Mouse (Mus musculus) Patski (cell line): Measurements from ENCODE around the gene Rfx1. TPM values are rescaled to one million over a fixed set of nuclear protein-coding genes. Genes with fewer than 3 reads are reported as not detected.

Source experiments
- ATAC-seq: fragments of 100-300 bp; one replicate; pipeline ENCODE4 v1.8.0; 2021
- CTCF ChIA-PET: fragments of 350-600 bp; sonication (Branson Sonifier 250); formaldehyde crosslinking; loops from one replicate; lab custom pipeline; 2022; ENCODE audit warnings: inconsistent platforms; lab: Charles Lee
- POLR2A ChIA-PET: fragments of 350-600 bp; sonication (Branson Sonifier 250); formaldehyde crosslinking; loops from one replicate; lab custom pipeline; 2022; ENCODE audit warnings: antibody characterized with exemption, inconsistent platforms; lab: Charles Lee
- DNase-seq: peaks from one replicate; pipeline ENCODE4 v3.0.0-alpha.2; 2011; ENCODE audit warnings: low read depth, low spot score
- H3K27me3 ChIP-seq: fragments of 371-371 bp; one replicate; pipeline ENCODE4 v1.5.1; 2021
- CTCF ChIP-seq: fragments of 100-300 bp; IDR thresholded peaks from one replicate; pipeline ENCODE4 v1.5.1; 2021
- in situ Hi-C: fragments of 300-500 bp; cut with MboI; formaldehyde crosslinking; loops from 3 replicates; pipeline ENCODE4 v1.11.1; 2018; ENCODE audit warnings: low pct_unique_long_range_greater_than_20kb, mixed read lengths
- polyA plus RNA-seq: library from polyadenylated mRNA; unstranded; gene quantifications from one replicate; pipeline ENCODE4 v1.2.3, GENCODE M21; 2021

Gene Rfx1
- polyA plus RNA-seq, 1 experiment from 2014 or later = 14.2 TPM

GRCm38 (mm10) chr8:84104221-84104620 is 37.6 kb downstream of the Rfx1 start:
- no peak for DNase-seq
- TF ChIP-seq CTCF = no peak
- in situ Hi-C loops = no loop called here
- POLR2A ChIA-PET = interaction anchor here (1.7 kb wide), 1 partner anchor 35 kb away, joined by 4 read pairs; no protein-coding TSS in a partner anchor
- H3K27me3 ChIP-seq = no peaks in the 10 kb centered on the region
- peak; percentile 29 for ATAC-seq
- CTCF ChIA-PET = interaction anchor here (1.1 kb wide), 1 partner anchor 64 kb away, joined by 3 read pairs; no protein-coding TSS in a partner anchor

DNA sequence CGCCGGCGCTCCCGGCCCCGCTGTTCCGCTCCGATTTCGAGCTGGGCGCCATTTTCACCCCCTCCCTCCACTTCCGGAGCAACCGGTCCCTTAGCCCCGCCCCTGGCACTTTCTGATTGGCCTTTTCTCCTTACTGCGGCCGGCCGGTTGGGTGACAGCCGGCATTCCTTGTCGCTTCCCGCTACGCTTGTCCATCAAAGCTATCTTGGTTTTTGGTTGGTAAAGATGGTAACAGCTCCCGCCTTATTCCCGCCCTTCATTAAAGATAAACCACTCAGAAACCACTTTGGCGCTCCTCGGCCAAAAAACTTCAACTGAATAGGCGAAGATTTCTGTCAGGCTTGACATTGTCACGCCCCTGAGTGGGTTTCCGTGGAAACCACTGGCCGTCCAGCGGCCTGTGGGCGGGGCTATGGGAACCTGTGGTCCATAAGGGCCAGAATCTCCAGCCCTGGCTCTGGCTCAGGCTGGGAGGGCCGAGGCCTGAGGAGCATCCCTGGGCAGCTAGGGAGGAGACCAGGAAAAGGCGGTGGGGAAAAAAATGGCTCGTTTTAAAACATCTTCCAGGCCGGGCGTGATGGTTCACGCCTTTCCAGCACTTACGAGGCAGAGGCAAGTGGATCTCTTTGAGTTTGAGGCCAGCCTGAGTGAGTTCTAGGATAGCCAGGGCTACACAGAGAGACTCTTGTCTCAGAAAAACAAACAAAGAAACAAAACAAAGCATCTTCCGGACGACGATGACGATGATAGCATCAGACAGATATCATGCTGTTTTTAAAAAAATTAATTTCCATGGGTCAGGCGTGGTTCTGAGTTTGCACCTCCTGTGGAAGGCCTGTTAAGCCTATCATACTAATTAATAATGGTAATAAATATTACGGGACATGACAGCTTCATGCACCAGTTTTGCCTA is 38.3 kb downstream of the Rfx1 start, which contains the start of gene Dcaf15:
TSS of gene Dcaf15 (minus strand) at position 72 of the 913 bp plus-strand sequence.
- ChIA-PET CTCF (interaction anchor here (0.7 kb wide), 1 partner anchor 35 kb away, joined by 3 read pairs; no protein-coding TSS in a partner anchor), POLR2A (interaction anchor here (1.7 kb wide), 1 partner anchor 34 kb away, joined by 4 read pairs; no protein-coding TSS in a partner anchor)
- TF ChIP-seq CTCF = no peak
- H3K27me3 ChIP-seq = no peaks in the 10 kb centered on the region
- DNase-seq = peak; percentile 99
- in situ Hi-C loops = no loop called here
- ATAC-seq = peak; percentile 95

DNA sequence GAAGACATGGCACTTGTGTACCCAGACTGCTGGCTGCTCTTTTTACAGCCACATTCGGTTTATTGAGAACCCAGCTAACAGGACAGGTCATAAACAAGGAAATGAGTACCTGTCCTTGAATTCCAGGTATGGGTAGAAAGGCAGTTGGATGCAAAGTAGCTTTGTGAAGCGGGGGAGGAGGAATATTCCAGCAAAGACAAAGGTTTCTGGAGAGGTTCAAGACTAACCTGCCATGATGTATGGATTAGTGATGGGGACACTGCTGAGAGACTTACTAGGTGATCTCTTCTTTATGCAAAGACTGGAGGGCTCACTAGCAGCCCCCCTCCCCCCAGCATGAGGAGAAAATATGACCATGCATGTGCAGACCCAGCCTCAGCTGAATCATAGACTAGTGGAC is 39.0 kb downstream of the Rfx1 start:
- ATAC-seq (no peak), DNase-seq (no peak)
- POLR2A ChIA-PET = no interaction called here
- TF ChIP-seq CTCF = no peak
- H3K27me3 ChIP-seq = no peaks in the 10 kb centered on the region
- in situ Hi-C loops = no loop called here
- CTCF ChIA-PET = no interaction called here

- no peaks in the 10 kb centered on the region for H3K27me3 ChIP-seq
- CTCF ChIA-PET = interaction anchor here (1.4 kb wide), 2 partner anchors 9 to 28 kb away, joined by 3 read pairs; no protein-coding TSS in a partner anchor
- ATAC-seq (no peak), DNase-seq (no peak)
- TF ChIP-seq CTCF = no peak
- POLR2A ChIA-PET = interaction anchor here (0.6 to 0.9 kb wide), 2 partner anchors 10 to 39 kb away, joined by 3 read pairs; no protein-coding TSS in a partner anchor
- in situ Hi-C loops = no loop called here
Measured at GRCm38 (mm10) chr8:84106216-84107040, 39.8 kb downstream of the Rfx1 start.

GRCm38 (mm10) chr8:84115646-84116045 is 49.0 kb downstream of the Rfx1 start:
- no peak for TF ChIP-seq CTCF
- ChIA-PET CTCF (interaction anchor here (0.8 kb wide), 2 partner anchors 9 to 27 kb away, joined by 3 read pairs; no protein-coding TSS in a partner anchor), POLR2A (no interaction called here)
- H3K27me3 ChIP-seq = peaks cover 7% of the 10 kb centered on the region
- ATAC-seq (no peak), DNase-seq (no peak)
- in situ Hi-C loops = no loop called here

- H3K27me3 ChIP-seq = peaks cover 7% of the 10 kb centered on the region
- DNase-seq (no peak), ATAC-seq (no peak)
- ChIA-PET POLR2A (interaction anchor here (1.0 kb wide), 1 partner anchor 9 kb away, joined by 3 read pairs; no protein-coding TSS in a partner anchor), CTCF (no interaction called here)
- TF ChIP-seq CTCF = no peak
- in situ Hi-C loops = no loop called here
Measured at GRCm38 (mm10) chr8:84122151-84122550, 55.5 kb downstream of the Rfx1 start.

DNA sequence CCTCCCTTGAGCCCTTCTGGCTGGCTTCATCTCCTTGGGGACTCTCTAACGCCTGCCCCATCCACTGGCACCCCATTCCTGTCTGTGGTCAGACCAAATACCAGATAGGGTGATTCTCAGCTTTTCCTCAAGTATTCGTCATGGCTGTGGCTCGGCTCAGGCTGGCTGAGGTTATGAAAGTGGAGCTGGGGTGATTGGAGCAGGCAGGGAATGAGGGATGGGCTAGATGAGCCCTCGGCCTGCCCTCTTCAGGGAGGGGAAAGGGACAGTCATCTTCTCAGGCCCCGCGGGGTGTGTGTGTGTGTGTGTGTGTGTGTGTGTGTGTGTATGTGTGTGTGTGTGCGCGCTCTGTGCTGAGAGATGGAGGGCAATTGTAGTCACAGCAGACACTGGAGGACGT is 59.0 kb downstream of the Rfx1 start, which contains the start of gene Podnl1:
TSS of gene Podnl1 (plus strand) at position 334 of the 400 bp plus-strand sequence.
- ATAC-seq (peak; percentile 89), DNase-seq (peak; percentile 68)
- in situ Hi-C loops = no loop called here
- no peaks in the 10 kb centered on the region for H3K27me3 ChIP-seq
- CTCF ChIA-PET = interaction anchor here (2.8 kb wide), 1 partner anchor 10 kb away, joined by 11 read pairs; no protein-coding TSS in a partner anchor
- POLR2A ChIA-PET = interaction anchor here (0.5 to 1.4 kb wide), 5 partner anchors 10 to 121 kb away, joined by 3 read pairs; no protein-coding TSS in a partner anchor
- TF ChIP-seq CTCF = no peak

DNA sequence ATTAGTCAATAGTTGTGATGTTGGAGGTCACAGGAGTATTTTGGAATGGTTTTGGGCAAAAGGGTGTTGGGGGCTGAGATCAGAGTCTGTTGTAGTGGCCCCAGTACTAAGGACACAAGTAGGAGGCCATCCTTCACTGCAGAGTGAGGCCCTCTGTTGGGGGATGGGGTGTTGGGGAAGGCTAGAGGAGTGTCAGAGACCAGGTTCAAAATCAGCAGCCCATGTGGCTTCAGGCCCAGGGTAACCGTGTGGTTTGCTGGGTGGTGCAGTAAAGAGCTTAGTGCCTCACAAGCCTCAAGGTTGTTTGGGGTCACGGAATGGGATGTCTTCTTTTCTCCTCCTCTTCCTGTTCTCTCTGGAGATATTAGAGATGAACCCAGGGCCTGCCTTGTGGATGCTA is 60.1 kb downstream of the Rfx1 start:
- ChIA-PET POLR2A (interaction anchor here (1.2 to 1.4 kb wide), 2 partner anchors 12 to 14 kb away, joined by 3 read pairs; no protein-coding TSS in a partner anchor), CTCF (interaction anchor here (1.4 to 2.8 kb wide), 3 partner anchors 9 to 18 kb away, joined by 3 to 11 read pairs (median 5); no protein-coding TSS in a partner anchor)
- ATAC-seq (no peak), DNase-seq (no peak)
- in situ Hi-C loops = no loop called here
- no peaks in the 10 kb centered on the region for H3K27me3 ChIP-seq
- TF ChIP-seq CTCF = no peak

- in situ Hi-C loops = no loop called here
- ChIA-PET CTCF (interaction anchor here (1.4 to 2.8 kb wide), 3 partner anchors 8 to 17 kb away, joined by 3 to 11 read pairs (median 5); no protein-coding TSS in a partner anchor), POLR2A (interaction anchor here (1.4 kb wide), 1 partner anchor 13 kb away, joined by 3 read pairs; no protein-coding TSS in a partner anchor)
- H3K27me3 ChIP-seq = no peaks in the 10 kb centered on the region
- ATAC-seq (no peak), DNase-seq (no peak)
- no peak for TF ChIP-seq CTCF
Measured at GRCm38 (mm10) chr8:84127202-84127901, 60.7 kb downstream of the Rfx1 start.
